Mouse (Mus musculus) G1E (cell line): Measurements from ENCODE around the gene Hmcn2. TPM values are rescaled to one million over a fixed set of nuclear protein-coding genes. Genes with fewer than 3 reads are reported as not detected.

ENCODE experiments used
- ATAC-seq: 2 replicates; pipeline ENCODE4 v1.8.0; 2016; ENCODE audit warnings: mild to moderate bottlenecking; ENCODE audit not compliant: insufficient number of reproducible peaks, poor library complexity, low FRiP score, severe bottlenecking; ENCODE audit errors: extremely low read depth
- DNase-seq: peaks from one replicate; pipeline ENCODE4 v3.0.0; 2012; ENCODE audit warnings: low spot score
- H3K27me3 ChIP-seq: 2 replicates; pipeline ENCODE4 v1.6.1; 2012; ENCODE audit warnings: mild to moderate bottlenecking, low read length, inconsistent platforms; ENCODE audit not compliant: insufficient read depth
- H3K36me3 ChIP-seq: replicated peaks from 2 replicates; pipeline ENCODE3; 2012; ENCODE audit warnings: mild to moderate bottlenecking, inconsistent platforms
- H3K4me1 ChIP-seq: 2 replicates; pipeline ENCODE4 v1.6.1; 2012; ENCODE audit warnings: low read depth, low read length, inconsistent platforms, mixed read lengths; ENCODE audit not compliant: insufficient read depth
- H3K4me3 ChIP-seq: 2 replicates; pipeline ENCODE4 v1.5.1; 2012; ENCODE audit warnings: low read depth, mild to moderate bottlenecking, inconsistent platforms, low read length, moderate library complexity, mixed read lengths
- H3K9me3 ChIP-seq: replicated peaks from 2 replicates; pipeline ENCODE4 v1.6.1; 2012; ENCODE audit warnings: inconsistent platforms
- CTCF ChIP-seq: IDR thresholded peaks from 2 replicates; pipeline ENCODE4 v1.5.1; 2012; ENCODE audit warnings: low read depth, low read length, inconsistent platforms, mixed read lengths
- GATA1 ChIP-seq: IDR thresholded peaks from 2 replicates; pipeline ENCODE4 v1.6.1; 2012; ENCODE audit warnings: borderline replicate concordance, low read length, inconsistent platforms, mixed read lengths
- GATA2 ChIP-seq: IDR thresholded peaks from 2 replicates; pipeline ENCODE4 v1.6.1; 2012; ENCODE audit warnings: low read depth, low read length, inconsistent platforms, borderline replicate concordance
- POLR2AphosphoS5 ChIP-seq: IDR thresholded peaks from 2 replicates; pipeline ENCODE4 v1.6.1; 2012; ENCODE audit warnings: low read depth, low read length, inconsistent platforms; ENCODE audit not compliant: insufficient replicate concordance
- TAL1 ChIP-seq: conservative IDR thresholded peaks from 2 replicates; pipeline ENCODE4 v1.6.1; 2012; ENCODE audit warnings: low read depth, low read length, inconsistent platforms, mixed read lengths
- polyA plus RNA-seq: library from polyadenylated mRNA; stranded (reverse); fragments of >175 nt; gene quantifications from 2 replicates; pipeline ENCODE4 v1.2.3, GENCODE M21; 2012
- total RNA-seq, 2 experiments: library from RNA; stranded (forward) in 1 of 2; stranded (reverse) in 1 of 2; fragments of 200-1000 nt in 1 of 2; fragments of >200 nt in 1 of 2; fragmentation: Nextera tagmentation in 1 of 2; gene quantifications; 2 replicates each; pipeline ENCODE4 v1.2.3; 2014 to 2017

Hmcn2 gene
- total and polyA plus RNA-seq, 3 experiments: 0.16 TPM; not detected in 2

- no peak for TF ChIP-seq POLR2AphosphoS5
- TF ChIP-seq TAL1: no peak
- TF ChIP-seq CTCF: no peak
- TF ChIP-seq GATA1: no peak
- TF ChIP-seq GATA2: no peak
- Histone ChIP-seq H3K4me1 (no peaks in the 10 kb centered on the region; the same call in 1 of the 2 replicates), H3K27me3 (peaks cover 16% of the 10 kb centered on the region; the same call in 1 of the 2 replicates), H3K36me3 (no peaks in the 10 kb centered on the region), H3K9me3 (no peaks in the 10 kb centered on the region), H3K4me3 (no peak overlapping the region)
- DNase-seq (no peak), ATAC-seq (no peak)
Measured at GRCm38 (mm10) chr2:31462051-31462450, 147.8 kb downstream of the Hmcn2 start.

- no peaks in the 10 kb centered on the region for H3K9me3 ChIP-seq
- H3K36me3 ChIP-seq: no peaks in the 10 kb centered on the region
- TF ChIP-seq POLR2AphosphoS5 (no peak), CTCF (no peak), GATA1 (no peak), GATA2 (no peak), TAL1 (no peak)
- no peak for DNase-seq
- no peak overlapping the region for H3K4me3 ChIP-seq
- H3K4me1 ChIP-seq: no peaks in the 10 kb centered on the region; the same call in 1 of the 2 replicates
- H3K27me3 ChIP-seq: peaks cover 16% of the 10 kb centered on the region; the same call in 1 of the 2 replicates
- no peak for ATAC-seq
Measured at GRCm38 (mm10) chr2:31463253-31463652, 149.0 kb downstream of the Hmcn2 start.

- DNase-seq: no peak
Measured at GRCm38 (mm10) chr2:31463696-31464528, 149.7 kb downstream of the Hmcn2 start.

GRCm38 (mm10) chr2:31464529-31464910 is 150.3 kb downstream of the Hmcn2 start:
- DNase-seq (no peak), ATAC-seq (no peak)
- no peaks in the 10 kb centered on the region; the same call in 1 of the 2 replicates for H3K4me1 ChIP-seq
- H3K27me3 ChIP-seq: peaks cover 26% of the 10 kb centered on the region
- TF ChIP-seq TAL1 (no peak), GATA1 (no peak), POLR2AphosphoS5 (no peak), GATA2 (no peak), CTCF (no peak)
- no peak overlapping the region for H3K4me3 ChIP-seq
- no peaks in the 10 kb centered on the region for H3K9me3 ChIP-seq
- H3K36me3 ChIP-seq: no peaks in the 10 kb centered on the region

More at GRCm38 (mm10) chr2:31463696-31464528, 149.7 kb downstream of the Hmcn2 start:
- Histone ChIP-seq H3K4me3 (no peak overlapping the region), H3K27me3 (peaks cover 22% of the 10 kb centered on the region), H3K9me3 (no peaks in the 10 kb centered on the region), H3K4me1 (no peaks in the 10 kb centered on the region; the same call in 1 of the 2 replicates), H3K36me3 (no peaks in the 10 kb centered on the region)
- ATAC-seq: no peak
- no peak for TF ChIP-seq GATA1
- TF ChIP-seq CTCF: no peak
- no peak for TF ChIP-seq POLR2AphosphoS5
- no peak for TF ChIP-seq GATA2
- no peak for TF ChIP-seq TAL1

GRCm38 (mm10) chr2:31467457-31467856 is 153.2 kb downstream of the Hmcn2 start:
- Histone ChIP-seq H3K27me3 (peaks cover 37% of the 10 kb centered on the region), H3K36me3 (no peaks in the 10 kb centered on the region), H3K4me1 (no peaks in the 10 kb centered on the region), H3K9me3 (no peaks in the 10 kb centered on the region), H3K4me3 (no peak overlapping the region)
- TF ChIP-seq GATA1 (no peak), CTCF (no peak), POLR2AphosphoS5 (no peak), GATA2 (no peak), TAL1 (no peak)
- DNase-seq (no peak), ATAC-seq (no peak)

DNA sequence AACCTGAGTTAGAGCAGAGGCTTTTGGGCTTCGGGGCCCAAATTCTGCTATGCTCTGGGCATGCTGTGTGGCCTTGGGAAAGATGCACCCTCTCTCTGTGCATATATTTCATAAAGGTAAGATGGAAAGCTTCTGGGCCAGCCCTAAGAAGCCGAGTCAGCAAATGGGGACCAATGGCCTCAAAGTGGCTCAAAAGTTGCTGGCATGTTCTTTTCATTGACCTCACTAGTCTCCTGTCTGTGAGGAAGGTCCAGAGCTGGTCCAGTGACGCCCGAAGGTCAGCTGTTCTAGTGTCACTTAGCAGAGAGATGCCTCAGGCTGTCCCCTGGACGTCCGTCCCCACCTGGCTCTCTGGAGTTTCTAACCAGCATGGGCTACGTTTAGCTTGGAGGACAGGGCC is 154.6 kb downstream of the Hmcn2 start:
- Histone ChIP-seq H3K4me3 (no peak overlapping the region), H3K36me3 (no peaks in the 10 kb centered on the region), H3K9me3 (no peaks in the 10 kb centered on the region), H3K27me3 (peaks cover 37% of the 10 kb centered on the region), H3K4me1 (no peaks in the 10 kb centered on the region)
- TF ChIP-seq POLR2AphosphoS5: no peak
- no peak for TF ChIP-seq TAL1
- no peak for ATAC-seq
- no peak for DNase-seq
